Mouse (Mus musculus) megakaryocyte progenitor cell, adult 5-6 weeks (primary cell): ENCODE measurements at regions not wholly inside any gene's neighbourhood (a gene's known extent, or its start where the extent isn't known, plus 50 kb on each side); places are given as distances from the start of the nearest gene placed in this dataset.
A peak's percentile ranks its signal among the peaks of the same experiment; 100 is the strongest.

Source experiments
- ATAC-seq: replicated peaks from 2 replicates; pipeline ENCODE4 v1.8.0; 2016; ENCODE audit warnings: mild to moderate bottlenecking, moderate TSS enrichment, inconsistent platforms; ENCODE audit not compliant: poor library complexity

GRCm38 (mm10) chr14:118419442-118420193 is 152.9 kb downstream of the Gm9376 start:
- ATAC-seq, result no peak

DNA sequence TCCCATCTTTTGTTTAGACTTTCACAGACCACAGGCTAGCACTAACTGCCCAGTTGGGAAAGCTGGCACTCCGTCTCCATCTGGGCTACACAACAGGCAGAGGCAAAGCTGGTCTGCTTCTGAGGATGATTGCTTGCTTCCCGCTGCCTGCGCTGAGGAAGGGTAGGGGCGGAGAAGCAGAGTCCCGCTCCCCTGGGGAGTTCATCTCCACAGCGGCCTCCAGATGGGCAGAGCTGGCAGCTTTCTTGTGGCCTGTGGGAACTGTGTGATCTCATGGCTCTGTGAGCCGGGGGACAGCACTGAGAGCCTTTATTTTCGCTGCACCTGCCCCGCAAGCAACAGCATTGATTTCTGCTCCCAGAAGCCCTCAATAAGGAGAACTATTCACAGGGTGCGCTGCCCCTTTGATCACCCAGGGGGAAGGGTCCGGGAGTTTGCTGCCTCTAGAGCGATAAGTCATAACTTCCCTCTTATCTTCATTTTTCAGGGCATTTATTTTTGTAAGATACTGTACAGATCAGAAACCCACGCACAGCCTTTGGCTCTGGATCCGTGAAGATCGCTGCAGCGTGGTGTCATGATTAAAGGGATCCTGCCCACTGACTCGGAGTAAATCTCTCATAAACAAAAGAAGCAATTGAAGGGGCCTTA is 155.7 kb downstream of the Gm9376 start:
- peak; percentile 37 for ATAC-seq

GRCm38 (mm10) chr14:118423269-118423668 is 156.5 kb downstream of the Gm9376 start:
- peak; percentile 81 for ATAC-seq

GRCm38 (mm10) chr14:118426562-118426961 is 159.8 kb downstream of the Gm9376 start:
- ATAC-seq, result no peak

DNA sequence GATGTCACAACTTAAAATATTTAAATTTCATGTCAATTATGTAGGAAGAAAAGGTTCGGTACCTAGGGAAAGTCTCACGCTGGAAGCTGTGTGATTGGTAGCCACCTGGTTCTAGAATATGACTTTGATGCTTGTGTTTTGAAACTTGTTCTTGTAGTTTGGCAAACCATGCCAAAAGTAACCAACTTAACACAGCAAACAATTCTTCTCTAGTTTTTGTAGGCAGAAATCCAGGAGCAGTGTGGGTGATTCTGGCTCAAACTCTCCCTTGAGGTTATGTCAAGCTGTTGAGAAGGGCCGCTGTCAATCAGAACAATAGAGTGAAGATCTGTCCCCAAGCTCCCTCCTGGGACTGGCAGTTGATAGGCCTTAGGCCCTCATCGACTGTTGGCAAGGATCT is 163.5 kb downstream of the Gm9376 start:
- ATAC-seq, result no peak

DNA sequence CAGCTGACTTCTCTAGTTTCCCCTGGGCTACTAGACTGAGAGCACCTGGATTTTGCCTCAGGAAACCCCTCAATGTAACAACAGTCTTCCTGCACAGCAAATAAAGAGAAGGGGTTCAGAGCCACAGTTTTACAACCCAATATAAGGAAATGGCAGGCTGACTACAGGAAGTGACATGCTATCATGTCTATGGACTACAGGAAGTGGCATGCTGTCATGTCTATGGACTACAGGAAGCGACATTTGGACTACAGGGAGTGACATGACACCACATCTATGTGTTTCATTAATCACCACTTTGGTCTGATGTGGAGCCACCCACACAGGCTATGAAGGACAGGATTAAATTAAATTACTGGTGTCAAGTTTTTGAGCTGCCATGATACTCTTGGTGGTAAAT is 164.0 kb downstream of the Gm9376 start:
- ATAC-seq, result peak; percentile 58

GRCm38 (mm10) chr14:118431241-118431882 is 164.6 kb downstream of the Gm9376 start:
- peak; percentile 91 for ATAC-seq
